Mouse (Mus musculus) bone marrow, adult 2 months (tissue): ENCODE results near the gene Glb1l.

ENCODE experiments used
- CTCF ChIP-seq: fragments of 200-500 bp; IDR thresholded peaks from 2 replicates; pipeline ENCODE4 v1.5.1; 2011; ENCODE audit warnings: low read length, control low read depth; ENCODE audit not compliant: control insufficient read depth, insufficient read depth
- POLR2A ChIP-seq: fragments of 200-500 bp; IDR thresholded peaks from 2 replicates; pipeline ENCODE4 v1.6.1; 2011; ENCODE audit warnings: low read depth, mild to moderate bottlenecking, control low read depth, low read length, borderline replicate concordance; ENCODE audit not compliant: control insufficient read depth

- TF ChIP-seq CTCF (no peak), POLR2A (no peak)
Measured at GRCm38 (mm10) chr1:75222926-75223325, 12.3 kb upstream of the Glb1l start.
